Mouse (Mus musculus) thymus, adult 2 months (tissue): ENCODE measurements around the gene Opcml. TPM values are rescaled to one million over a fixed set of nuclear protein-coding genes. Genes with fewer than 3 reads are reported as not detected.

Experiments used
- DNase-seq: peaks from one replicate; pipeline ENCODE4 v3.0.0; 2021
- H3K27ac ChIP-seq: fragments of 200-500 bp; 2 replicates; pipeline ENCODE4 v1.5.1; 2012; ENCODE audit warnings: low read length, control low read depth; ENCODE audit not compliant: control insufficient read depth, insufficient read depth
- H3K27me3 ChIP-seq: fragments of 200-500 bp; 2 replicates; pipeline ENCODE4 v1.6.1; 2012; ENCODE audit warnings: mild to moderate bottlenecking, low read length, moderate library complexity, mixed read lengths; ENCODE audit not compliant: control insufficient read depth, insufficient read depth
- H3K36me3 ChIP-seq: fragments of 200-500 bp; 2 replicates; pipeline ENCODE4 v1.6.1; 2012; ENCODE audit warnings: mild to moderate bottlenecking, low read length, moderate library complexity; ENCODE audit not compliant: control insufficient read depth, insufficient read depth
- H3K4me1 ChIP-seq: fragments of 200-500 bp; replicated peaks from 2 replicates; pipeline ENCODE4 v1.6.1; 2012; ENCODE audit warnings: low read length; ENCODE audit not compliant: control insufficient read depth, insufficient read depth
- H3K4me3 ChIP-seq: fragments of 200-500 bp; 2 replicates; pipeline ENCODE4 v1.5.1; 2012; ENCODE audit warnings: mild to moderate bottlenecking, low read length, control low read depth, moderate library complexity; ENCODE audit not compliant: control insufficient read depth, insufficient read depth
- CTCF ChIP-seq: fragments of 200-500 bp; IDR thresholded peaks from 2 replicates; pipeline ENCODE4 v1.5.1; 2012; ENCODE audit warnings: mild to moderate bottlenecking, control low read depth, low read length, moderate library complexity, borderline replicate concordance; ENCODE audit not compliant: control insufficient read depth, poor library complexity, insufficient read depth; ENCODE audit errors: extremely low read depth
- POLR2A ChIP-seq: fragments of 200-500 bp; IDR thresholded peaks from 2 replicates; pipeline ENCODE4 v1.6.1; 2012; ENCODE audit warnings: mild to moderate bottlenecking, low read length, control low read depth, moderate library complexity; ENCODE audit not compliant: control insufficient read depth, poor library complexity, insufficient read depth; ENCODE audit errors: extremely low read depth
- WGBS: fragments of 180-500 bp; shearing (Covaris S2); methylation state at CpG from one replicate; pipeline ENCODE4 v1.1.7; 2018; 5-methylcytosine and 5-hydroxymethylcytosine counted together
- polyA plus RNA-seq: library from polyadenylated mRNA; depleted of rRNA; stranded (reverse); fragments of >200 nt; gene quantifications from 2 replicates; pipeline ENCODE4 v1.2.3, GENCODE M21; 2012

Gene Opcml
- polyA plus RNA-seq, 1 experiment = 0.82 TPM

DNA sequence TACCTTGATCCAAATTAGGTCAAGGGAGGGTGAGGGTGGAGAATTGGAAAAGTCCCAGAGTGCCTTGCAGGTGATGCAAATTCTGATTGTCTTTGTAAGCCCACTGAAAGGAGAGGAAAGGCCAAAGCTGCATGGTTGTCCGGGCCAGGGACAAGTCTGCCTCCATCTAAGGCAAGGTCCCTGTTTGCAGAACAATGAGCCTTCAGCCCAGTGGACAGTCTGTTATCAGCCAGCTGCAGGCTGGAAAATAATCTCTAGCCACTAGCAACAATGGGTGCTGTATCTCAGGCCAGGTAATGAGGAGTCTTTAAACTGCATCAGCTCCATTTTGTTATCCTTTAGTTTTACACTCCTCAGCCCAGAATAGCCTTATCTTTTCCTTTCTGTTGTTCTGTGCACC lies 1079.9 kb downstream of the Opcml start:
- WGBS = 59% methylated on average over 1 of the region's 1 CpGs
- TF ChIP-seq POLR2A = no peak
- no peak for TF ChIP-seq CTCF

GRCm38 (mm10) chr9:28882566-28882965 lies 1092.0 kb downstream of the Opcml start:
- DNase-seq = no peak
- 78% methylated on average over 1 of the region's 1 CpGs for WGBS
- H3K4me1 ChIP-seq = no peaks in the 10 kb centered on the region
- TF ChIP-seq CTCF (no peak), POLR2A (no peak)
- H3K27me3 ChIP-seq = no peaks in the 10 kb centered on the region
- no peak overlapping the region for H3K27ac ChIP-seq
- H3K36me3 ChIP-seq = no peaks in the 10 kb centered on the region
- H3K4me3 ChIP-seq = no peak overlapping the region

More for the DNA sequence above, 1079.9 kb downstream of the Opcml start:
- Histone ChIP-seq H3K27ac (no peak overlapping the region), H3K4me3 (no peak overlapping the region), H3K4me1 (no peaks in the 10 kb centered on the region), H3K27me3 (no peaks in the 10 kb centered on the region), H3K36me3 (no peaks in the 10 kb centered on the region)
- DNase-seq = no peak

GRCm38 (mm10) chr9:28891611-28892010 lies 1101.0 kb downstream of the Opcml start:
- WGBS = 89% methylated on average over 8 of the region's 8 CpGs
- DNase-seq = no peak
- no peaks in the 10 kb centered on the region for H3K4me1 ChIP-seq

DNA sequence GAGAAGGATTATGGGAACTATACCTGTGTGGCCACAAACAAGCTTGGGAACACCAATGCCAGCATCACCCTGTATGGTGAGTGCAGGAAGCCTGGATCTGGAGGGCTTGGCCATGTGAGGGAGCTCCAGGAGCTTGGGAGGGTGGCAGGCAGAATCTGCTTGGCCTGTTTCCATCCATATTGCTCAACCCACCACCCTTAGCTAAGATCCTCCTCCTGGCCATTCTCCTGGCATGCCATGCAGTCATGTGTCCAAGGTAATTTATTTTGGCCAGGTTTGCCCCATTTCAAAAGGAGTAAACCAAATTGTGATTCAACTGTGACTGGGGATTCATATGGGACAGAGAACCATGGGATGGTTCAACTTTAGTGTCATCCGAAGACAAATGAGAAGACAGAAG lies 1112.7 kb downstream of the Opcml start:
- Histone ChIP-seq H3K27ac (no peak overlapping the region), H3K4me1 (no peaks in the 10 kb centered on the region), H3K4me3 (no peak overlapping the region), H3K27me3 (no peaks in the 10 kb centered on the region), H3K36me3 (no peaks in the 10 kb centered on the region)
- no peak for TF ChIP-seq POLR2A
- no peak for TF ChIP-seq CTCF
- no peak for DNase-seq
- WGBS = 97% methylated on average over 1 of the region's 1 CpGs

More at GRCm38 (mm10) chr9:28891611-28892010, 1101.0 kb downstream of the Opcml start:
- TF ChIP-seq POLR2A = no peak
- no peak for TF ChIP-seq CTCF
- H3K27ac ChIP-seq = no peak overlapping the region
- no peaks in the 10 kb centered on the region for H3K27me3 ChIP-seq
- no peaks in the 10 kb centered on the region for H3K36me3 ChIP-seq
- H3K4me3 ChIP-seq = no peak overlapping the region

- no peak for TF ChIP-seq POLR2A
- no peak for TF ChIP-seq CTCF
- Histone ChIP-seq H3K27me3 (no peaks in the 10 kb centered on the region), H3K36me3 (no peaks in the 10 kb centered on the region), H3K4me3 (no peak overlapping the region), H3K27ac (no peak overlapping the region), H3K4me1 (no peaks in the 10 kb centered on the region)
- DNase-seq = no peak
- WGBS = 88% methylated on average over 4 of the region's 4 CpGs
Observed at GRCm38 (mm10) chr9:28909738-28910137, 1119.2 kb downstream of the Opcml start.

DNA sequence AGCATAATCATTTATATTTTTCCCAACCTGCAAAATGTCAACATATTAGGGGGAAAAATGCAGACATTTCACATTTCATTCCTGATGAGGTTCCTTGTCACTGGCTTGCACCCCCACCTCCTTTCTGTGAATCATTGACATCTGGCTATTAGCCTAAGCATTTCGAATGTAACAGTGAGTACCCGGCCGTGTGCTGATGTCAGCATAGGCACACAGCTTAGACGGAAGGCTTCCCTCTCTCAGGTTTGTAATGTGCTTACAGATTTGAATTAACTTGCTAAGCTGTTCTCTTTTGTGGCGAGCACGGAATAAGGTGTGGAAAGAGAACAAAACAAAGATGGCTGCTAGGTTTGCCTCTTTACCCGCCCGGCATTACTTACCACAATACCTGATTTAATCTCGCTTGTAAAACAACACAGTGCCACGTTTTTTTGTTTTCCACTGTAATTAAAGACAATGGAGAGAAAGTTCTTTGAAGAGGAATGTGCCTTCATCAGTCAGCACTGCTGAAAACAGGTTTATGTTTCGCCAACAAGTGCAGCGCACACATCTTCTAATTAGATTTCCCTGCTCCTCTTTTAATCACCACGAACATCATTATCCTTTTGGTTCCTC lies 1121.1 kb downstream of the Opcml start:
- TF ChIP-seq POLR2A (no peak), CTCF (no peak)
- Histone ChIP-seq H3K27me3 (no peaks in the 10 kb centered on the region), H3K36me3 (no peaks in the 10 kb centered on the region), H3K27ac (no peak overlapping the region), H3K4me3 (no peak overlapping the region), H3K4me1 (no peaks in the 10 kb centered on the region)
- 82% methylated on average over 13 of the region's 13 CpGs for WGBS
- no peak for DNase-seq

GRCm38 (mm10) chr9:28932069-28932468 lies 1141.5 kb downstream of the Opcml start:
- no peak for DNase-seq
- Histone ChIP-seq H3K36me3 (no peaks in the 10 kb centered on the region), H3K27me3 (no peaks in the 10 kb centered on the region), H3K27ac (no peak overlapping the region), H3K4me3 (no peak overlapping the region), H3K4me1 (no peaks in the 10 kb centered on the region)
- WGBS = 89% methylated on average over 2 of the region's 2 CpGs
- no peak for TF ChIP-seq POLR2A
- no peak for TF ChIP-seq CTCF
